ENCODE assay signal across 9 mouse cellular contexts in the genomic region with DNA sequence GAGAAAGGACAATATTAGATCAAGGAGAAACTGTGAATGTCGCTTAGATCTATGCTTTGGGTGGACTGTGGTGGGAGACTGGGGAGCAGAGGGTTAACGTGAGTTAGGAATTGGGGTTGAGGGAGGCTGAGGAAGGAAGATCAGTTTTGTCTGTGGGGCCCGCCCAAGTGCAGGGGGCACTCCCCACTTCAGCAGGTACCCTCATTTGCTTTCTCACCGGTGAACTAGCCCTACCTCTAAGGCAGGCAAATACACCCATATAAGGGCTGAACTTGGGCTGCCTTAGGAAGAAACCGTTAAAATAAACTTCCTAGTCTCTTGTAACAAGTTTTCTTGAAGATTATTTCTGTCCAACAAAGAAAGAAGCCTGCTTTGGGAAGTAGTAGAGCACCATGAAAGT. TPM values are rescaled to one million over a fixed set of nuclear protein-coding genes. Genes with fewer than 3 reads are reported as not detected.
DNase-seq lines count a peak whose midpoint lies in the region; ATAC-seq and TF ChIP-seq lines count a peak whose summit lies in the region.
"Had no signal": no experiment of that assay in that cellular context is flagged by ENCODE, and none has a peak within 500 bp of the region (broad histone marks: within the 10 kb centered on the region; RNA-seq: fewer than 3 reads in every experiment).

No protein-coding gene starts in this region.

- no peak overlapping the region for H3K9ac ChIP-seq in hindbrain, embryonic 14.5 days
- no peak overlapping the region for H3K9ac ChIP-seq in hindbrain, embryonic 11.5 days (ENCODE audit: low read depth, low read length)
- H3K9ac ChIP-seq in liver, postnatal 0 days (replicated peaks) = peak overlapping the region; percentile 87

- H3K4me1 ChIP-seq in hindbrain, embryonic 10.5 days (replicated peaks) = peaks cover 14% of the 10 kb centered on the region
- 0 out of 2 replicates have a peak, but pooled peaks cover 5% of the 10 kb centered on the region for H3K4me1 ChIP-seq in hindbrain, embryonic 14.5 days (replicated peaks; ENCODE audit: control insufficient read depth, insufficient read depth, low read length)
- H3K4me1 ChIP-seq in E14TG2a.4 (replicated peaks; ENCODE audit: low read depth, low read length) = peaks cover 24% of the 10 kb centered on the region
- peaks cover 4% of the 10 kb centered on the region; the same call in 1 of the 2 replicates for H3K4me1 ChIP-seq in hindbrain, embryonic 11.5 days (replicated peaks; ENCODE audit: control insufficient read depth, insufficient read depth, low read length)
- peaks cover 60% of the 10 kb centered on the region for H3K4me1 ChIP-seq in liver, postnatal 0 days (ENCODE audit: insufficient read depth)

- no peak for DNase-seq in hindbrain, embryonic 10.5 days (ENCODE audit: low spot score)
- no peak for DNase-seq in hindbrain, embryonic 14.5 days (ENCODE audit: low spot score)
- no peak for DNase-seq in hindbrain, embryonic 11.5 days (ENCODE audit: low spot score)
- DNase-seq in liver, postnatal 0 days = no peak
- no peak for DNase-seq in adrenal gland, postnatal 36 days
- no peak for DNase-seq in MN1 (ENCODE audit: low spot score)
- DNase-seq in cerebellum, adult 8-10 months = no peak

- H3K27me3 ChIP-seq in hindbrain, embryonic 10.5 days (ENCODE audit: insufficient read depth, poor library complexity, severe bottlenecking) = peaks cover 51% of the 10 kb centered on the region
- peaks cover 12% of the 10 kb centered on the region; the same call in 1 of the 2 replicates for H3K27me3 ChIP-seq in hindbrain, embryonic 14.5 days (ENCODE audit: control insufficient read depth, insufficient read depth, low read length)
- peaks cover 64% of the 10 kb centered on the region for H3K27me3 ChIP-seq in E14TG2a.4 (ENCODE audit: insufficient read depth, low read length)
- H3K27me3 ChIP-seq in hindbrain, embryonic 11.5 days (ENCODE audit: control insufficient read depth, insufficient read depth, low read length) = peaks cover 12% of the 10 kb centered on the region; the same call in 1 of the 2 replicates
- H3K27me3 ChIP-seq in liver, postnatal 0 days (ENCODE audit: insufficient read depth, low read length) = no peaks in the 10 kb centered on the region

- H3K9me3 ChIP-seq in hindbrain, embryonic 10.5 days = 0 out of 2 replicates have a peak, but pooled peaks cover 4% of the 10 kb centered on the region
- H3K9me3 ChIP-seq in hindbrain, embryonic 14.5 days (ENCODE audit: control insufficient read depth, low read length) = no peaks in the 10 kb centered on the region
- no peaks in the 10 kb centered on the region for H3K9me3 ChIP-seq in E14TG2a.4 (ENCODE audit: low read length)
- H3K9me3 ChIP-seq in hindbrain, embryonic 11.5 days (ENCODE audit: control insufficient read depth, low read length) = no peaks in the 10 kb centered on the region
- H3K9me3 ChIP-seq in liver, postnatal 0 days (ENCODE audit: low read length) = no peaks in the 10 kb centered on the region
- H3K9me3 ChIP-seq: midbrain, embryonic 12.5 days had no signal

- WGBS in hindbrain, embryonic 10.5 days = 31% methylated on average over 5 of the region's 5 CpGs
- 24% methylated on average over 5 of the region's 5 CpGs for WGBS in hindbrain, embryonic 14.5 days
- 35% methylated on average over 5 of the region's 5 CpGs for WGBS in hindbrain, embryonic 11.5 days
- 4% methylated on average over 5 of the region's 5 CpGs for WGBS in liver, postnatal 0 days (ENCODE audit: insufficient replicate concordance)

- H3K27ac ChIP-seq in hindbrain, embryonic 10.5 days = 0 out of 2 replicates have a peak overlapping the region, but pooled peaks have one; percentile 29
- no peak overlapping the region for H3K27ac ChIP-seq in hindbrain, embryonic 14.5 days
- no peak overlapping the region for H3K27ac ChIP-seq in hindbrain, embryonic 11.5 days (ENCODE audit: low read depth, low read length)
- H3K27ac ChIP-seq in liver, postnatal 0 days (ENCODE audit: low read depth) = peak overlapping the region; percentile 97
- H3K27ac ChIP-seq: midbrain, embryonic 12.5 days had no signal

- no peak for ATAC-seq in hindbrain, embryonic 14.5 days (ENCODE audit: low FRiP score)
- no peak for ATAC-seq in hindbrain, embryonic 11.5 days (ENCODE audit: low FRiP score)
- ATAC-seq in liver, postnatal 0 days = no peak

- no peak for TF ChIP-seq CTCF in E14TG2a.4 (conservative IDR thresholded peaks at IDR 0.05; ENCODE audit: low read length)
- TF ChIP-seq CTCF in liver, postnatal 0 days (IDR thresholded peaks at IDR 0.05; ENCODE audit: low read depth) = no peak

- H3K36me3 ChIP-seq in hindbrain, embryonic 10.5 days = no peaks in the 10 kb centered on the region
- no peaks in the 10 kb centered on the region for H3K36me3 ChIP-seq in hindbrain, embryonic 14.5 days (replicated peaks; ENCODE audit: control insufficient read depth, insufficient read depth)
- no peaks in the 10 kb centered on the region for H3K36me3 ChIP-seq in E14TG2a.4 (ENCODE audit: insufficient read depth, low read length)
- no peaks in the 10 kb centered on the region for H3K36me3 ChIP-seq in hindbrain, embryonic 11.5 days (ENCODE audit: control insufficient read depth, insufficient read depth, low read length)
- 0 out of 2 replicates have a peak, but pooled peaks cover 4% of the 10 kb centered on the region for H3K36me3 ChIP-seq in liver, postnatal 0 days (replicated peaks; ENCODE audit: insufficient read depth, low read length)
- H3K36me3 ChIP-seq: midbrain, embryonic 12.5 days had no signal

- no peak for TF ChIP-seq EP300 in liver, postnatal 0 days (IDR thresholded peaks at IDR 0.05; ENCODE audit: low read depth)

- peak overlapping the region; percentile 72 for H3K4me3 ChIP-seq in hindbrain, embryonic 10.5 days
- no peak overlapping the region for H3K4me3 ChIP-seq in hindbrain, embryonic 14.5 days (replicated peaks; ENCODE audit: low read length)
- peak overlapping the region; percentile 80; the same call in 1 of the 2 replicates for H3K4me3 ChIP-seq in E14TG2a.4 (replicated peaks; ENCODE audit: low read length)
- peak overlapping the region; percentile 57; the same call in 1 of the 2 replicates for H3K4me3 ChIP-seq in hindbrain, embryonic 11.5 days (ENCODE audit: low read depth, low read length)
- H3K4me3 ChIP-seq in liver, postnatal 0 days (ENCODE audit: low read depth, low read length) = peak overlapping the region; percentile 68

- no peak overlapping the region for H3K4me2 ChIP-seq in hindbrain, embryonic 14.5 days (replicated peaks)
- H3K4me2 ChIP-seq in hindbrain, embryonic 11.5 days (replicated peaks; ENCODE audit: low read depth, low read length) = no peak overlapping the region
- peak overlapping the region; percentile 95 for H3K4me2 ChIP-seq in liver, postnatal 0 days (ENCODE audit: low read depth, low read length)

RNA-seq across cellular contexts. Expression of a gene that starts 0.6 kb away (rescaled TPM):
- polyA plus RNA-seq in hindbrain, embryonic 10.5 days (2016; fragmentation: Nextera tagmentation; extraction: Ambion mirVana) = 2.0 and 2.1 TPM in 2 replicates
- polyA plus RNA-seq in hindbrain, embryonic 14.5 days (2014; fragmentation: Nextera tagmentation; extraction: Ambion mirVana) = 1.2 and 1.4 TPM in 2 replicates
- polyA plus RNA-seq in hindbrain, embryonic 11.5 days (2014; fragmentation: Nextera tagmentation; extraction: Ambion mirVana) = 0.94 and 1.5 TPM in 2 replicates
- polyA plus RNA-seq in liver, postnatal 0 days (2015; fragmentation: Nextera tagmentation; extraction: Ambion mirVana) = 7.2 and 7.4 TPM in 2 replicates
- 1 to 10 TPM; 2.3 to 4.1 TPM for total RNA-seq in adrenal gland, postnatal 36 days (2021)

Comparison
In these comparisons a context has a peak if more than half of its experiments do, and no peak if none do; other contexts are left out.
1. H3K27ac ChIP-seq: peak in hindbrain, embryonic 10.5 days (single experiment) and liver, postnatal 0 days (single experiment); none in hindbrain, embryonic 14.5 days (single experiment) and hindbrain, embryonic 11.5 days (single experiment).